Mouse (Mus musculus) forebrain, embryonic 13.5 days (tissue): ENCODE measurements at regions not wholly inside any gene's neighbourhood (a gene's known extent, or its start where the extent isn't known, plus 50 kb on each side); places are given as distances from the start of the nearest gene placed in this dataset.

ENCODE experiments used
- ATAC-seq: fragments of 200-750 bp; cut with Nextera tagmentation; 2 replicates; pipeline ENCODE4 v1.8.0; 2017
- H3K27ac ChIP-seq: fragments of 300-500 bp; sonication (generic); 2 replicates; pipeline ENCODE4 v1.5.1; 2015; ENCODE audit warnings: inconsistent platforms, mild to moderate bottlenecking, moderate library complexity
- H3K27me3 ChIP-seq: fragments of 300-500 bp; sonication (generic); 2 replicates; pipeline ENCODE4 v1.6.1; 2015; ENCODE audit warnings: mild to moderate bottlenecking, inconsistent platforms
- H3K36me3 ChIP-seq: fragments of 300-500 bp; sonication (generic); 2 replicates; pipeline ENCODE4 v1.6.1; 2015; ENCODE audit warnings: mild to moderate bottlenecking, inconsistent platforms; ENCODE audit not compliant: poor library complexity, severe bottlenecking
- H3K4me1 ChIP-seq: fragments of 300-500 bp; sonication (generic); 2 replicates; pipeline ENCODE4 v1.6.1; 2015; ENCODE audit warnings: inconsistent platforms
- H3K4me2 ChIP-seq: fragments of 300-500 bp; sonication (generic); 2 replicates; pipeline ENCODE4 v1.6.1; 2015; ENCODE audit warnings: inconsistent platforms, mild to moderate bottlenecking, moderate library complexity
- H3K4me3 ChIP-seq: fragments of 300-500 bp; sonication (generic); 2 replicates; pipeline ENCODE4 v1.5.1; 2015; ENCODE audit warnings: mild to moderate bottlenecking, inconsistent platforms
- H3K9ac ChIP-seq: fragments of 300-500 bp; sonication (generic); 2 replicates; pipeline ENCODE4 v1.6.1; 2015; ENCODE audit warnings: mild to moderate bottlenecking, inconsistent platforms
- H3K9me3 ChIP-seq: fragments of 300-500 bp; sonication (generic); replicated peaks from 2 replicates; pipeline ENCODE4 v1.6.1; 2016; ENCODE audit warnings: inconsistent platforms
- WGBS: fragments of 180-500 bp; shearing (Covaris S2); methylation state at CpG from one replicate; pipeline ENCODE4 v1.1.7; 2015; 5-methylcytosine and 5-hydroxymethylcytosine counted together

DNA sequence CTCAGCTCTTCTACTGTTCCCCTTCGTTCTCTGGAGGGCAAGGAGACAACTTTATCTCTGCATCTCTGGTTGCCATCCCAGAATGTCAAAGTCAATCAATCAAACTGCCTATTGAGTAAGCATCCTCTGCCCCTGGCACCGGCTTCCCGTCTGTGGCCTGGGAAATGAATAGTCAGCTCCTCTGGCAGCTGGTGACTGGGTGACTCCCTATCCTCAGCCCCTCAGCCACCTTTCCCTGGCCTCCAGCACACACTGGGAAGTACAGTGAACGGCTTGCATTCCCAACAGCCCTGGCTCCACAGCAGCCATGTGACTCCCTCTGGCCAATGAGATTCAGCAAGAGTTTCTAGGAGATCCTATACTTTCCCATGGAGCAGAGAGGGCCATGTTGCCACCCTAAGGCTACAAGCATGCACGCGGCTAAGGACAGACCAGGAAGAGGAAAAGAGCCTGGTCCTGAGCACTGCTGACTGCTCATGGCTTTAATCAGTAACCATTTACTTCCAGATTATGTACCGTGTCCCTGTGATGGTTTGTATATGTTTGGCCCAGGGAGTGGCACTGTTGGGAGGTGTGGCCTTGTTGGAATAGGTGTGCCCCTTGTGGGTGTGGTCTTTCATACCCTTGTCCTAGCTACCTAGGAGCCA is 119.6 kb downstream of the Inhbb start:
- no peak overlapping the region for H3K27ac ChIP-seq
- H3K4me1 ChIP-seq = peaks cover 19% of the 10 kb centered on the region
- no peaks in the 10 kb centered on the region for H3K27me3 ChIP-seq
- WGBS = 74% methylated on average over 7 of the region's 7 CpGs
- H3K4me2 ChIP-seq = no peak overlapping the region
- no peak overlapping the region for H3K4me3 ChIP-seq
- no peak overlapping the region for H3K9ac ChIP-seq
- no peak for ATAC-seq
- H3K9me3 ChIP-seq = no peaks in the 10 kb centered on the region
- no peaks in the 10 kb centered on the region for H3K36me3 ChIP-seq

DNA sequence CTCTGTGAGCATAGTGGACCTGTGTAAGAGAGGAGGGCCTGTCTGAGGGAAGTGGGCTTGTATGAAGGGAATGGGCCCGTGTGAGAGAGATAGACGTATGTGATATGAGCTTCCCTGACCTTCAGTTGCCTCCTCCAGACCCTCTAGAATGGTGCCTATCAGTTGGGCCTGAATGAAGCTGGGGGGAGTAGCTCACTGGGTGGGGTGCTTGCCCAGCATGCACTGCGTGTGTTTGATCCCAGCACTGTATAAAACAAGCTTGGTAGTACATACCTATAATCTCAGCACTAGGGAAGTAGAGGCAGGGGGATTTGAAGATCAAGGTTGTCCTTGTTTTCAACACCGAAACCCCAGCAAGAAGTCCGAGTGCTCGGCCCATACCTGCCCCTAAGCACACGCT is 120.1 kb downstream of the Inhbb start:
- no peak overlapping the region for H3K4me3 ChIP-seq
- no peak overlapping the region for H3K27ac ChIP-seq
- H3K4me1 ChIP-seq = peaks cover 19% of the 10 kb centered on the region
- no peak overlapping the region for H3K9ac ChIP-seq
- no peak for ATAC-seq
- H3K9me3 ChIP-seq = no peaks in the 10 kb centered on the region
- no peaks in the 10 kb centered on the region for H3K36me3 ChIP-seq
- 89% methylated on average over 7 of the region's 7 CpGs for WGBS
- no peaks in the 10 kb centered on the region for H3K27me3 ChIP-seq
- no peak overlapping the region for H3K4me2 ChIP-seq

DNA sequence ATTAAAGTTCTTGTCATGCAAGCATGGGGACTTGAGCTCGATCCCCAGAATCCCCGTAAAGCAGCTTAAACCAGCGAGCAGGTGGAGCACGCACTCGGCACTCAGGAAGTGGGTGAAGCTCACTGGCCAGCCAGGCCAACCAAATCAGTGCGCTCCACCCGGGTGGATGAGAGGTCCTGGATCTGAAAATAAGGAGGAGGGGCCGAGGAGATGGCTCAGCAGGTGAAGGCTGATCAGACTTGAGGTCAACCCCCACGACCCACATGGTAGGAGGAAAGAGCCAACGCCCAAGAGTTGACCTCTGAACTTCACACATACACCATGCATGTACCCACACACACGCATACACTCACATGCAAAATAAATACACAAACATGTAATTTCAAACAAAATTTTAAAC is 120.8 kb downstream of the Inhbb start:
- Histone ChIP-seq H3K4me1 (peaks cover 19% of the 10 kb centered on the region), H3K27me3 (no peaks in the 10 kb centered on the region), H3K4me2 (no peak overlapping the region), H3K27ac (no peak overlapping the region), H3K36me3 (no peaks in the 10 kb centered on the region), H3K9me3 (no peaks in the 10 kb centered on the region), H3K4me3 (no peak overlapping the region), H3K9ac (no peak overlapping the region)
- ATAC-seq = no peak
- 94% methylated on average over 11 of the region's 11 CpGs for whole genome bisulfite sequencing

DNA sequence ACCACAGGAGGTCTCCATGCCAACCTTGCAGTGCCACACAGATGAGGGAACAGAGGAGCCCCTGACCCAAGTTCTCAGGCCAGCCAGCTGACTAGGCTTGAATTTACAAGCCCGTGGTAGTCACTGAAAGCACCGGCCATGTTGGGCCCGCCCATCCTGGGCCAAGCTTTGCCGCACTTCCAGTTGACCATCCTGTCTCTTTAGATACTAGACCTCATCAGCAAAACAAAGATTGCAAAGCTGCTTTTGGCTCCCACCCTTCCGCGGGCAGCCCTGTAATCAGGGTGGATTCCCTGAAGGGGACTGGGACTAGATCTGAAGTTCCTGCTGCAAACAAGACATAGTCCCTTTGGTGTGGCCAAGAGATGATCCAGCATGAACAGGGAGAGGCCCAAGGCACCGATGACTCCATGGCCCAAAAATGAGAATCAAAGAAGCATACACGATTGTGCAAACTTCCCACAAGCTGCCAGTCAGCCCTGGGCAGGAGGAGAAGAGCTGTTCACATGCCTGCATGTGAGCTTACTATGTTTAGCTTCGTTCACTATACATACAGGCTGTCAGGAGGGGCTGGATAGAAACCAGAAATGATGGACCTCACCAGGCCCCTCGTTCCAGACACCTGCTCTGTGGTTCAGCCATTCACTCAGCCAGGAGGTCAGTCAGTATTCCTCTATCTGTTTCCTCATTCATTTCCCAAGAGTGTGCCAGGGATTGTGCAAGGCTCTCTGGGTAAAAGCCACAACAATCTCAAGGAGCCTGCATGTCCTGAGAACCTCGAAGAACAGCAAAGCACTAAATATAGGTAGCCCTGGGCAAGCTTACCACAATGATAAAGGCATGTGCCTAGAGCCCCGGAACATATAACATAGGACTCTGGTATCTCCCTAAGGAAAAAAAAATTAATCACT is 122.0 kb downstream of the Inhbb start:
- no peak overlapping the region for H3K27ac ChIP-seq
- H3K9ac ChIP-seq = no peak overlapping the region
- ATAC-seq = no peak
- H3K9me3 ChIP-seq = no peaks in the 10 kb centered on the region
- H3K36me3 ChIP-seq = no peaks in the 10 kb centered on the region
- no peaks in the 10 kb centered on the region for H3K27me3 ChIP-seq
- 87% methylated on average over 12 of the region's 12 CpGs for WGBS
- H3K4me1 ChIP-seq = peaks cover 12% of the 10 kb centered on the region
- no peak overlapping the region for H3K4me2 ChIP-seq
- no peak overlapping the region for H3K4me3 ChIP-seq

DNA sequence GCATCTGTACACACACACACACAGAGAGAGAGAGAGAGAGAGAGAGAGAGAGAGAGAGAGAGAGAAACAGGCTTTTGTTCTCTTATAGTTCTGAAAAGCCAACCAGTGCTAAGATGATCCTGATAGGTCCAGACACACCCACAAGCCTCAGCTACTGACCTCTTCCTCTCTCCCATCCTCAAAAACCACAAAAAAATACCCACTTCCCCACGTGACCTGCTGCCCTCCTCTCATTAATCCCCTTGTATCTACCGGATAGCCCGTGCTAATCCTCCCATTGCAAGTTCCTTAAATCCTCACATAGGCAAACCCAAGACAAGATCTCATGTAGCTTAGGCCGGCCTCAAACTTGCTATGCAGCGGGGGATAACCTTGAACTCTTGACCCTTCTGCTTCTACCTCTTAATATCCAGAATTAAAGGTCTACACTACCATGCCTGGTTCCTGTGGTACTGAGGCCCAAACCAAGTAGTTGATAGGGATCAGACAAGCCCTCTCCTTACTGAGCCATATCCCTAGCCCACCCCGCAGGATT is 123.3 kb downstream of the Inhbb start:
- 44% methylated on average over 6 of the region's 6 CpGs for WGBS

DNA sequence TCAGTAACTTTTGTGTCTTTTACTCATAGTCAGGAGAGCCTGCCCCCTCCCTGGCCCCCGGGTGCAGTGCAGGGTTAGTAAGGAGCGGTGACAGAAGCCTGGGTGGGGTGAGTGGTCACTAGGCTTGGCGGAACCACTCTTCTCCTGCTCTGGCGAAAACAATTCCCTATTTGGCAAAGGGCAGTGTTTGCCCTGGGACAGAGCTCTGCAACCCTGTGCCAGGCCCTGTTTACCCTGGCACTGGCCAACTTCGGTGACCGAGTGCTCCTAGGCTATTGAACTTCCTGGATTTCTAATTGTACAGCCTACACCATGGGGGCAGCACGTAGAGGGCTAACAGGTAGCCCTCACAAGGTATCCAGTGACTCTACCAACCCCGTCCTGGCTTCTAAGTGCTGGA is 126.9 kb downstream of the Inhbb start:
- Histone ChIP-seq H3K27me3 (no peaks in the 10 kb centered on the region), H3K9me3 (no peaks in the 10 kb centered on the region), H3K9ac (no peak overlapping the region), H3K36me3 (no peaks in the 10 kb centered on the region), H3K27ac (no peak overlapping the region), H3K4me1 (no peaks in the 10 kb centered on the region), H3K4me3 (no peak overlapping the region), H3K4me2 (no peak overlapping the region)
- 81% methylated on average over 8 of the region's 8 CpGs for WGBS
- ATAC-seq = no peak

More for the DNA sequence above, 123.3 kb downstream of the Inhbb start:
- no peak overlapping the region for H3K4me2 ChIP-seq
- H3K36me3 ChIP-seq = no peaks in the 10 kb centered on the region
- H3K4me1 ChIP-seq = no peaks in the 10 kb centered on the region
- no peak overlapping the region for H3K4me3 ChIP-seq
- no peak for ATAC-seq
- no peaks in the 10 kb centered on the region for H3K9me3 ChIP-seq
- no peaks in the 10 kb centered on the region for H3K27me3 ChIP-seq
- H3K27ac ChIP-seq = no peak overlapping the region
- no peak overlapping the region for H3K9ac ChIP-seq

DNA sequence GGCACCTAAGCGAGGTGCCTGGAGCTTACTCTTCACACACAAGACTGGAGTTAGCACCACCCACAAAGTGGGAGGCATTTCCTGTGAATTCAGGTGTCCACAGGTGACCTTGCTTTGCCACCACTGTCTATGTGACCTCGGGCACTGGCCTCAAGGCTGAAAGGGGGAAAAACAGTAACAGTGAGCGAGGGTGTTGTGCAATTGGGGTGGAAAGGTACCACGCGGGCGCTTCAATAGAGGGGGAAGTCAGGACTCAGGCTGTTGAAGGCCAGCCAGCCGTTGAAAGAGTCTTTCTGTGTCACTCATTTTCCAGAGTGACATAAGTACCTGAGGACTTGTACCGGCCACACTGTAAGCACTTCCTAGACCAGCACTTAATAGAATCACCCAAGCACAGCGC is 128.2 kb downstream of the Inhbb start:
- Histone ChIP-seq H3K4me3 (no peak overlapping the region), H3K9me3 (no peaks in the 10 kb centered on the region), H3K27ac (no peak overlapping the region), H3K27me3 (no peaks in the 10 kb centered on the region), H3K36me3 (no peaks in the 10 kb centered on the region), H3K9ac (no peak overlapping the region), H3K4me2 (no peak overlapping the region), H3K4me1 (no peaks in the 10 kb centered on the region)
- 82% methylated on average over 9 of the region's 9 CpGs for WGBS
- no peak for ATAC-seq

DNA sequence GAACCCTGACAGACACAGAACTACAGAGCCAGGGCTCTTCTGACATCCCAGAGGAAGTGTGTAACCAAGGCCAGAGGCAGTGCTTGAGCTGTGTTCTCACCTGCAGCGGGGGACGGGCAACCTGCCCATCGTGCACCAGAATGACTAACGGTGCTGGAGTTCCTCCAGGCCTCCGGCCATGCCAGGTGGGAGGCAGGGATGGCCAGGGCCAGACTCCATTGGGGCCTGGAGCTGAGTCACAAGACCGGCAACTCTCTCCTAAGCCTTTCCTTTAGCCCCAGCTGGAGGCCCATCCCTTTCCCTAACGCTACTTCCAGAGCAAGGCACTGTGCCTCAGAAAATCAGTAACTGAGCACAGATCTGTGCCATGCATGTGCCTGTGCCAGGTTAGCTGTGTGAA is 129.8 kb downstream of the Inhbb start:
- Histone ChIP-seq H3K4me2 (no peak overlapping the region), H3K9me3 (no peaks in the 10 kb centered on the region), H3K36me3 (no peaks in the 10 kb centered on the region), H3K4me1 (no peaks in the 10 kb centered on the region), H3K27me3 (no peaks in the 10 kb centered on the region), H3K4me3 (no peak overlapping the region), H3K9ac (no peak overlapping the region), H3K27ac (no peak overlapping the region)
- ATAC-seq = no peak
- 71% methylated on average over 7 of the region's 7 CpGs for WGBS

DNA sequence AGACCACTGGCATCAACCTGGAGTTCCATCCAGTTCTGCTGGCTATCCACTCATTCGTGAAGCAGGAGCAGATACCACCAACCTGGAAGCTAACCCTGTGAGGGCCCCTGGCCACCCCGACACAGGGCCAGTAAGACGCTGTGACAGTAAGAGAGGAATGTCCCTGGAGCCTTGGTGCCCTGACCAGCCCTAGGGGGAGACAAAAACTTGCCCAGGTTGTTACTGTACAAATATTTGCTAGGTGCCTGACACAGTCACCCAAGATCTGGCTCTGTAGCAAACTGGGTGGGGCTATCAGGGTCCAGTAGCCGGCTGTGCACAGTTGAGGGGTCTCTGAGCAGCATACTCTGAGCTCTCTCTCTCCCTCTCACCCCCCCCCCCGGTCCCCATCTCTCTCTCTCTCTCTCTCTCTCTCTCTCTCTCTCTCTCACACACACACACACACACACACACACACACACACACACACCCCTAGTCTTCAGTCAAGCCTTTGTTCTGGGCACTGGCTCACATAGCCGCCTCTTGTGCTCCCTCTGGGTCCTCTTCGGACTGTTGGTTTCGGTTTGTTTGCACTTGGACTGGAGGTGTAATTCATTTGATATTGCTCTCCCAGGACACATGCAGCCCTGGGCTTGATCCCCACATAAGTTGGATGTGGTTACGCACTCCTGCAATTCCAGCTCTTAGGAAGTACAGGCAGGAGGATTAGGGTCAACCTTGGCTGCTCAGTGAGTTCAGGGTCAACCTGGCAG is 131.7 kb downstream of the Inhbb start:
- H3K9ac ChIP-seq = no peak overlapping the region
- H3K9me3 ChIP-seq = no peaks in the 10 kb centered on the region
- H3K36me3 ChIP-seq = no peaks in the 10 kb centered on the region
- H3K4me3 ChIP-seq = no peak overlapping the region
- 77% methylated on average over 8 of the region's 9 CpGs for WGBS
- no peaks in the 10 kb centered on the region for H3K4me1 ChIP-seq
- H3K27ac ChIP-seq = no peak overlapping the region
- ATAC-seq = no peak
- H3K4me2 ChIP-seq = no peak overlapping the region
- no peaks in the 10 kb centered on the region for H3K27me3 ChIP-seq

DNA sequence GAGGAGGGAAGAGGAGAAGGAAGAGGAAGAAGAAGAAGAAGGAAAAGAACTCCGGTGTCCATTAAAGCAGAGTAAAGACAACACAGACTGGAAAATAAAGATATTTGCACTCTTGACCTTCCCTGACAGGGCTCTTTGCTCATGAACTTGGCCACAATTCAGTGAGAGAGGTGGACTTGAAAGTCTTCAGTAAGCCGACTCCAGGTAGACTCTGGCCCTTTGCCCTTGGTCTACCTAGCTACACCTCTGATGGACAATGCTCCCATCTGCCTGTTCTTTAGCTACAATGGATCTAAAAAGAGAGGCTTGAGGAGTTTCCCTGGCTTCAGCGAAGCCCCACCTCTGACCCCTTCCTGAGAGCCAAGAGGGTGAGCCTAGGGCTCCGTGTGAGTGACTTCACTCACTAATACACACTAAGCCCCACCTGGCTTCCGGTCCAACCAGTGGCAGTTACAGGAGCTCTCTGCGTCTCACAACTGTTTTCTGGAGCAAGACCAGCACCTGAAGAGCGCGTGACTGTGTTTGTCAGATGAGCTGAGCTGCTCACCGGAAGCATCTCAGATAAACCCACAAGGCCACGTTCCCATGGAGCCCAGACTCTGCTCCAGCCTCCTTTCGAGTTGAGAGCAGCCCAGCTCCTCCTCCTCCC is 132.4 kb downstream of the Inhbb start:
- Histone ChIP-seq H3K4me3 (no peak overlapping the region), H3K4me2 (no peak overlapping the region), H3K4me1 (no peaks in the 10 kb centered on the region), H3K36me3 (no peaks in the 10 kb centered on the region), H3K9me3 (no peaks in the 10 kb centered on the region), H3K27me3 (no peaks in the 10 kb centered on the region), H3K9ac (no peak overlapping the region), H3K27ac (no peak overlapping the region)
- 89% methylated on average over 11 of the region's 11 CpGs for WGBS
- ATAC-seq = no peak

DNA sequence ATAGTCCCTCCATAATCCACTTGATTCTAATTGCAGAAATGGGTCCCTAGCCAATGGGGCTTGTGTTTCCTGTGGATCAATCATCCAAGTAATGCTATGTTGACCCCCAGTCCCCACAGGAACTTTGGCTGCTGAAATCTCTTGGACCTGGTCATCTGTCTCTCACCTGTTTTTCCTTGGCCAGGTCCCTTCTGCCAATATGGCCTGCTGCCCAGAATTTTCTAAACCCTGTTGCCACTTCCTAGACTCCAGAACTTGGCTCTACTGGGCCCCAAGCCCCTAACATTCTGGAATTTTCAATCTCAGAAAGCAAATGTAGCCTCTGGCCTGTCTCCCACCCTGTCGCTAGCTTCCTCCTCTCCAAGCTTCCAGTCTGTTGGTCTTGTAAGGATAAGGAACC is 139.6 kb downstream of the Inhbb start:
- no peaks in the 10 kb centered on the region for H3K36me3 ChIP-seq
- H3K4me3 ChIP-seq = no peak overlapping the region
- H3K9me3 ChIP-seq = no peaks in the 10 kb centered on the region
- no peak overlapping the region for H3K4me2 ChIP-seq
- no peaks in the 10 kb centered on the region for H3K4me1 ChIP-seq
- no peaks in the 10 kb centered on the region for H3K27me3 ChIP-seq
- no peak overlapping the region for H3K27ac ChIP-seq
- 95% methylated on average over 1 of the region's 1 CpGs for WGBS
- H3K9ac ChIP-seq = no peak overlapping the region
- ATAC-seq = no peak

DNA sequence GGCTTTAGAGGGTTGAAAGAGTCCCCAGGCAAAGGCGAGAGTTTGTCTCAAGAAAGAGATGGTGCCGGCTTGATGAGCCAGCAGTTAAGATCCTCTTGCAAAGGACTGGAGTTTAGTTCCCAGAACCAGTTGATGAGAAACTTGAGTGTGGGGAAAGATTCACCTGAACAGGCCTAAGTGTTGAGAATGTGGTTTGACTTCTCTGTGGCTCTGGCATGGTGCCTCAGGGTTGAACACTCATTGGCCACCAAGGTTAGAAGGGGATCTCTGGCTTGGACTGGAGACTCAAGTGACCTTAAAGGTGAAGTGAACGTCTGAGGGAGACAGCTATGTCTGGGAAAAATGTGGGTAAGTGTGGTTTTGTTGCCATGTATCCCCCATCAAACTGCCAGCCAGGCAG is 142.8 kb downstream of the Inhbb start:
- Histone ChIP-seq H3K36me3 (no peaks in the 10 kb centered on the region), H3K9me3 (no peaks in the 10 kb centered on the region), H3K4me3 (no peak overlapping the region), H3K4me1 (no peaks in the 10 kb centered on the region), H3K27me3 (no peaks in the 10 kb centered on the region), H3K27ac (no peak overlapping the region), H3K4me2 (no peak overlapping the region), H3K9ac (no peak overlapping the region)
- WGBS = 77% methylated on average over 3 of the region's 3 CpGs
- ATAC-seq = no peak
